Mouse (Mus musculus): ENCODE measurements around the gene Birc5.

GRCm38 (mm10) chr11:117860601-117861000, 11.6 kb downstream of the Birc5 start, which contains the start of gene Tmem235:
- no peak for TF ChIP-seq MYOG (IDR thresholded peaks at IDR 0.05; ENCODE audit: control insufficient read depth in 1 of 3, insufficient read depth in 1 of 3, insufficient read length in 2 of 3, low read depth in 2 of 3)
- no peak for TF ChIP-seq USF1 (IDR thresholded peaks at IDR 0.05; ENCODE audit: low read depth)
